Mouse (Mus musculus) bone marrow, adult 2 months (tissue): Measurements from ENCODE around the gene Mtcl1.
"Not testable (repeated sequence)": the region's sequence is repeated elsewhere in the genome, so short reads cannot be mapped to it uniquely, and the experiment has no call there.

Source experiments
- CTCF ChIP-seq: fragments of 200-500 bp; IDR thresholded peaks from 2 replicates; pipeline ENCODE4 v1.5.1; 2011; ENCODE audit warnings: low read length, control low read depth; ENCODE audit not compliant: control insufficient read depth, insufficient read depth
- POLR2A ChIP-seq: fragments of 200-500 bp; IDR thresholded peaks from 2 replicates; pipeline ENCODE4 v1.6.1; 2011; ENCODE audit warnings: low read depth, mild to moderate bottlenecking, control low read depth, low read length, borderline replicate concordance; ENCODE audit not compliant: control insufficient read depth

DNA sequence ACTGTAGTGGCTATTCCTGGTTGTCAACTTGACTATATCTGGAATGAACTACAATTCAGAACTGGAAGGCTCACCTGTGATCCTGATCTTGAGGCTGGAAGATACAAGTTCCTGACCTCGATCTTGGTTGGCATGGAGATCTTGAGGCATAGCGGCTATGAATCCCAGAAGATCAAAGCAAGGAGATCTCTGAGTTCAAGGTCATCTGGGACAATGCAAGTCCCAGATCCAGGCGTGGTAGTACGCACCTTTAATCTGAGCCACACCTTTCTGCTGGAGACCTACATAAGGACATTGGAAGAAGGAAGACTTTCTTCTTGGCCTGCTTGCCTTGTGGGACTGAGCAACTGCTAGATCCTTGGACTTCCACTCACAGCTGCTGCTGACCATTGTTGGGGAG, 24.9 kb downstream of the Mtcl1 start:
- not testable (repeated sequence) for TF ChIP-seq CTCF, POLR2A
